Mouse (Mus musculus) G1E (cell line): Measurements from ENCODE around the gene Kcnip3. TPM values are rescaled to one million over a fixed set of nuclear protein-coding genes. Genes with fewer than 3 reads are reported as not detected.

Source experiments
- ATAC-seq: 2 replicates; pipeline ENCODE4 v1.8.0; 2016; ENCODE audit warnings: mild to moderate bottlenecking; ENCODE audit not compliant: insufficient number of reproducible peaks, poor library complexity, low FRiP score, severe bottlenecking; ENCODE audit errors: extremely low read depth
- DNase-seq: peaks from one replicate; pipeline ENCODE4 v3.0.0; 2012; ENCODE audit warnings: low spot score
- H3K27me3 ChIP-seq: 2 replicates; pipeline ENCODE4 v1.6.1; 2012; ENCODE audit warnings: mild to moderate bottlenecking, low read length, inconsistent platforms; ENCODE audit not compliant: insufficient read depth
- H3K36me3 ChIP-seq: replicated peaks from 2 replicates; pipeline ENCODE3; 2012; ENCODE audit warnings: mild to moderate bottlenecking, inconsistent platforms
- H3K4me1 ChIP-seq: 2 replicates; pipeline ENCODE4 v1.6.1; 2012; ENCODE audit warnings: low read depth, low read length, inconsistent platforms, mixed read lengths; ENCODE audit not compliant: insufficient read depth
- H3K4me3 ChIP-seq: 2 replicates; pipeline ENCODE4 v1.5.1; 2012; ENCODE audit warnings: low read depth, mild to moderate bottlenecking, inconsistent platforms, low read length, moderate library complexity, mixed read lengths
- H3K9me3 ChIP-seq: replicated peaks from 2 replicates; pipeline ENCODE4 v1.6.1; 2012; ENCODE audit warnings: inconsistent platforms
- CTCF ChIP-seq: IDR thresholded peaks from 2 replicates; pipeline ENCODE4 v1.5.1; 2012; ENCODE audit warnings: low read depth, low read length, inconsistent platforms, mixed read lengths
- GATA1 ChIP-seq: IDR thresholded peaks from 2 replicates; pipeline ENCODE4 v1.6.1; 2012; ENCODE audit warnings: borderline replicate concordance, low read length, inconsistent platforms, mixed read lengths
- GATA2 ChIP-seq: IDR thresholded peaks from 2 replicates; pipeline ENCODE4 v1.6.1; 2012; ENCODE audit warnings: low read depth, low read length, inconsistent platforms, borderline replicate concordance
- POLR2AphosphoS5 ChIP-seq: IDR thresholded peaks from 2 replicates; pipeline ENCODE4 v1.6.1; 2012; ENCODE audit warnings: low read depth, low read length, inconsistent platforms; ENCODE audit not compliant: insufficient replicate concordance
- TAL1 ChIP-seq: conservative IDR thresholded peaks from 2 replicates; pipeline ENCODE4 v1.6.1; 2012; ENCODE audit warnings: low read depth, low read length, inconsistent platforms, mixed read lengths
- polyA plus RNA-seq: library from polyadenylated mRNA; stranded (reverse); fragments of >175 nt; gene quantifications from 2 replicates; pipeline ENCODE4 v1.2.3, GENCODE M21; 2012
- total RNA-seq, 2 experiments: library from RNA; stranded (forward) in 1 of 2; stranded (reverse) in 1 of 2; fragments of 200-1000 nt in 1 of 2; fragments of >200 nt in 1 of 2; fragmentation: Nextera tagmentation in 1 of 2; gene quantifications; 2 replicates each; pipeline ENCODE4 v1.2.3; 2014 to 2017

The Kcnip3 gene
- total and polyA plus RNA-seq, 3 experiments: 0.02 to 0.05 TPM; not detected in 1

GRCm38 (mm10) chr2:127424977-127425376 is 96.9 kb downstream of the Kcnip3 start, which contains the start of gene Gpat2:
TSS of gene Gpat2 (plus strand) at chr2:127425199.
- DNase-seq (no peak), ATAC-seq (no peak)
- TF ChIP-seq TAL1 (no peak), POLR2AphosphoS5 (no peak), GATA2 (no peak), CTCF (no peak), GATA1 (no peak)
- H3K36me3 ChIP-seq: no peaks in the 10 kb centered on the region
- no peak within 1 kb of the TSS for H3K4me3 ChIP-seq
- H3K9me3 ChIP-seq: no peaks in the 10 kb centered on the region
- H3K4me1 ChIP-seq: no peaks in the 10 kb centered on the region
- peaks cover 26% of the 10 kb centered on the region for H3K27me3 ChIP-seq

- ATAC-seq (no peak), DNase-seq (no peak)
- no peaks in the 10 kb centered on the region for H3K9me3 ChIP-seq
Observed at GRCm38 (mm10) chr2:127418266-127418970, 103.5 kb downstream of the Kcnip3 start.

GRCm38 (mm10) chr2:127416706-127417105 is 105.2 kb downstream of the Kcnip3 start:
- no peak overlapping the region for H3K4me3 ChIP-seq
- TF ChIP-seq GATA1 (no peak), GATA2 (no peak), POLR2AphosphoS5 (no peak), TAL1 (no peak), CTCF (no peak)
- peaks cover 10% of the 10 kb centered on the region for H3K27me3 ChIP-seq
- DNase-seq (no peak), ATAC-seq (no peak)
- no peaks in the 10 kb centered on the region for H3K4me1 ChIP-seq
- H3K36me3 ChIP-seq: no peaks in the 10 kb centered on the region
- H3K9me3 ChIP-seq: no peaks in the 10 kb centered on the region

More at GRCm38 (mm10) chr2:127418266-127418970, 103.5 kb downstream of the Kcnip3 start:
- TF ChIP-seq GATA2: no peak
- TF ChIP-seq TAL1: no peak
- TF ChIP-seq GATA1: no peak
- TF ChIP-seq POLR2AphosphoS5: no peak
- no peak for TF ChIP-seq CTCF
- Histone ChIP-seq H3K36me3 (no peaks in the 10 kb centered on the region), H3K4me3 (no peak overlapping the region), H3K4me1 (no peaks in the 10 kb centered on the region), H3K27me3 (0 out of 2 replicates have a peak, but pooled peaks cover 3% of the 10 kb centered on the region)

- Histone ChIP-seq H3K27me3 (peaks cover 10% of the 10 kb centered on the region), H3K4me3 (no peak overlapping the region), H3K36me3 (no peaks in the 10 kb centered on the region), H3K9me3 (no peaks in the 10 kb centered on the region), H3K4me1 (no peaks in the 10 kb centered on the region)
- DNase-seq (no peak), ATAC-seq (no peak)
- TF ChIP-seq TAL1 (no peak), CTCF (no peak), POLR2AphosphoS5 (no peak), GATA2 (no peak)
Observed at GRCm38 (mm10) chr2:127415806-127416205, 106.1 kb downstream of the Kcnip3 start.

- no peaks in the 10 kb centered on the region for H3K9me3 ChIP-seq
- peaks cover 10% of the 10 kb centered on the region for H3K27me3 ChIP-seq
- DNase-seq (no peak), ATAC-seq (no peak)
- H3K4me3 ChIP-seq: no peak overlapping the region
- no peaks in the 10 kb centered on the region for H3K36me3 ChIP-seq
- TF ChIP-seq CTCF (no peak), GATA2 (no peak), POLR2AphosphoS5 (no peak), TAL1 (no peak), GATA1 (no peak)
- H3K4me1 ChIP-seq: no peaks in the 10 kb centered on the region
Observed at GRCm38 (mm10) chr2:127411126-127411525, 110.8 kb downstream of the Kcnip3 start.

Other genes with a start within 250 kb of the Kcnip3 start
- gene Dusp2, start 185.9 kb downstream of the Kcnip3 start, total RNA-seq (2014; fragmentation: Nextera tagmentation): not detected in 2 replicates
- 0.11 and 0.23 TPM in 2 replicates for gene Dusp2, start 185.9 kb downstream of the Kcnip3 start, total RNA-seq (2017)
- 0.04 TPM in 1 of 2 replicates, not detected in the other for gene Dusp2, start 185.9 kb downstream of the Kcnip3 start, polyA plus RNA-seq
- gene Astl, start 183.5 kb downstream of the Kcnip3 start, total RNA-seq (2014; fragmentation: Nextera tagmentation): not detected in 2 replicates
- 0.11 and 0.12 TPM in 2 replicates for gene Astl, start 183.5 kb downstream of the Kcnip3 start, total RNA-seq (2017)
- gene Astl, start 183.5 kb downstream of the Kcnip3 start, polyA plus RNA-seq: not detected in 2 replicates
- not detected in 2 replicates for gene Adra2b, start 158.9 kb downstream of the Kcnip3 start, total RNA-seq (2014; fragmentation: Nextera tagmentation)
- 0.05 TPM in 1 of 2 replicates, not detected in the other for gene Adra2b, start 158.9 kb downstream of the Kcnip3 start, total RNA-seq (2017)
- gene Adra2b, start 158.9 kb downstream of the Kcnip3 start, polyA plus RNA-seq: not detected in 2 replicates
- gene Gpat2, start 96.9 kb downstream of the Kcnip3 start, total RNA-seq (2014; fragmentation: Nextera tagmentation): not detected in 2 replicates
- gene Gpat2, start 96.9 kb downstream of the Kcnip3 start, total RNA-seq (2017): not detected in 2 replicates
- not detected in 2 replicates for gene Gpat2, start 96.9 kb downstream of the Kcnip3 start, polyA plus RNA-seq
- 5.9 and 10.0 TPM in 2 replicates for gene Fahd2a, start 77.5 kb downstream of the Kcnip3 start, total RNA-seq (2014; fragmentation: Nextera tagmentation)
- gene Fahd2a, start 77.5 kb downstream of the Kcnip3 start, total RNA-seq (2017): 9.6 and 13.5 TPM in 2 replicates
- gene Fahd2a, start 77.5 kb downstream of the Kcnip3 start, polyA plus RNA-seq: 23.1 and 35.3 TPM in 2 replicates
- not detected in 2 replicates for gene Prom2, start 19.4 kb upstream of the Kcnip3 start, total RNA-seq (2014; fragmentation: Nextera tagmentation)
- gene Prom2, start 19.4 kb upstream of the Kcnip3 start, total RNA-seq (2017): 0.06 and 0.11 TPM in 2 replicates
- gene Prom2, start 19.4 kb upstream of the Kcnip3 start, polyA plus RNA-seq: not detected in 2 replicates
- gene Zfp661, start 65.0 kb upstream of the Kcnip3 start, total RNA-seq (2014; fragmentation: Nextera tagmentation): 5.1 and 6.5 TPM in 2 replicates
- gene Zfp661, start 65.0 kb upstream of the Kcnip3 start, total RNA-seq (2017): 6.3 and 7.1 TPM in 2 replicates
- 0.22 and 0.24 TPM in 2 replicates for gene Zfp661, start 65.0 kb upstream of the Kcnip3 start, polyA plus RNA-seq
- 52.3 and 55.8 TPM in 2 replicates for gene Mrps5, start 65.1 kb upstream of the Kcnip3 start, total RNA-seq (2014; fragmentation: Nextera tagmentation)
- 82.4 and 95.1 TPM in 2 replicates for gene Mrps5, start 65.1 kb upstream of the Kcnip3 start, total RNA-seq (2017)
- 187 and 194 TPM in 2 replicates for gene Mrps5, start 65.1 kb upstream of the Kcnip3 start, polyA plus RNA-seq
- gene Mal, start 134.6 kb upstream of the Kcnip3 start, total RNA-seq (2014; fragmentation: Nextera tagmentation): not detected in 2 replicates
- gene Mal, start 134.6 kb upstream of the Kcnip3 start, total RNA-seq (2017): not detected in 2 replicates
- gene Mal, start 134.6 kb upstream of the Kcnip3 start, polyA plus RNA-seq: not detected in 2 replicates
- not detected in 2 replicates for gene Mall, start 207.8 kb upstream of the Kcnip3 start, total RNA-seq (2014; fragmentation: Nextera tagmentation)
- gene Mall, start 207.8 kb upstream of the Kcnip3 start, total RNA-seq (2017): not detected in 2 replicates
- not detected in 2 replicates for gene Mall, start 207.8 kb upstream of the Kcnip3 start, polyA plus RNA-seq